Mouse (Mus musculus) hindbrain, embryonic 16.5 days (tissue): ENCODE measurements at regions not wholly inside any gene's neighbourhood (a gene's known extent, or its start where the extent isn't known, plus 50 kb on each side); places are given as distances from the start of the nearest gene placed in this dataset.

Experiments used
- ATAC-seq: fragments of 200-750 bp; cut with Nextera tagmentation; 2 replicates; pipeline ENCODE4 v1.8.0; 2017; ENCODE audit warnings: moderate TSS enrichment, moderate library complexity
- H3K27ac ChIP-seq: fragments of 300-500 bp; sonication (generic); 2 replicates; pipeline ENCODE4 v1.5.1; 2014; ENCODE audit warnings: low read depth, mild to moderate bottlenecking, control low read depth, low read length, moderate library complexity
- H3K27me3 ChIP-seq: fragments of 300-500 bp; sonication (generic); replicated peaks from 2 replicates; pipeline ENCODE4 v1.6.1; 2014; ENCODE audit warnings: low read length; ENCODE audit not compliant: control insufficient read depth, insufficient read depth
- H3K36me3 ChIP-seq: fragments of 300-500 bp; sonication (generic); 2 replicates; pipeline ENCODE4 v1.6.1; 2014; ENCODE audit warnings: mild to moderate bottlenecking, low read length, moderate library complexity, mixed read lengths; ENCODE audit not compliant: control insufficient read depth, insufficient read depth
- H3K4me1 ChIP-seq: fragments of 300-500 bp; sonication (generic); 2 replicates; pipeline ENCODE4 v1.6.1; 2014; ENCODE audit warnings: low read depth, low read length; ENCODE audit not compliant: control insufficient read depth, insufficient read depth
- H3K4me2 ChIP-seq: fragments of 300-500 bp; sonication (generic); 2 replicates; pipeline ENCODE4 v1.6.1; 2014; ENCODE audit warnings: mild to moderate bottlenecking, low read length, control low read depth, moderate library complexity
- H3K4me3 ChIP-seq: fragments of 300-500 bp; sonication (generic); 2 replicates; pipeline ENCODE4 v1.5.1; 2014; ENCODE audit warnings: mild to moderate bottlenecking, low read length, control low read depth, moderate library complexity
- H3K9ac ChIP-seq: fragments of 300-500 bp; sonication (generic); 2 replicates; pipeline ENCODE4 v1.6.1; 2014; ENCODE audit warnings: low read depth, mild to moderate bottlenecking, control low read depth, low read length, moderate library complexity
- H3K9me3 ChIP-seq: fragments of 300-500 bp; sonication (generic); 2 replicates; pipeline ENCODE4 v1.6.1; 2014; ENCODE audit warnings: mild to moderate bottlenecking, low read length, moderate library complexity; ENCODE audit not compliant: control insufficient read depth
- WGBS: fragments of 180-500 bp; shearing (Covaris S2); extraction: QIAGEN DNeasy Blood & Tissue Kit; methylation state at CpG from one replicate; pipeline ENCODE4 v1.1.7; 2014; 5-methylcytosine and 5-hydroxymethylcytosine counted together

- H3K4me3 ChIP-seq, result no peak overlapping the region
- 56% methylated on average over 4 of the region's 4 CpGs for WGBS
- no peak for ATAC-seq
Observed at GRCm38 (mm10) chr16:77992986-77993385, 308.3 kb upstream of the Cxadr start.

GRCm38 (mm10) chr16:77989791-77990325, 311.4 kb upstream of the Cxadr start:
- no peak overlapping the region for H3K9ac ChIP-seq
- no peaks in the 10 kb centered on the region for H3K36me3 ChIP-seq
- 90% methylated on average over 4 of the region's 4 CpGs for WGBS
- no peak overlapping the region for H3K27ac ChIP-seq
- ATAC-seq, result no peak
- no peaks in the 10 kb centered on the region for H3K27me3 ChIP-seq
- no peak overlapping the region for H3K4me3 ChIP-seq
- H3K9me3 ChIP-seq, result 0 out of 2 replicates have a peak, but pooled peaks cover 3% of the 10 kb centered on the region
- no peak overlapping the region for H3K4me2 ChIP-seq
- no peaks in the 10 kb centered on the region for H3K4me1 ChIP-seq

More at GRCm38 (mm10) chr16:77992986-77993385, 308.3 kb upstream of the Cxadr start:
- no peaks in the 10 kb centered on the region for H3K36me3 ChIP-seq
- no peaks in the 10 kb centered on the region for H3K4me1 ChIP-seq
- H3K27me3 ChIP-seq, result no peaks in the 10 kb centered on the region
- no peak overlapping the region for H3K9ac ChIP-seq
- 0 out of 2 replicates have a peak, but pooled peaks cover 3% of the 10 kb centered on the region for H3K9me3 ChIP-seq
- H3K27ac ChIP-seq, result no peak overlapping the region
- no peak overlapping the region for H3K4me2 ChIP-seq

- no peak for ATAC-seq
- 98% methylated on average over 5 of the region's 5 CpGs for WGBS
- Histone ChIP-seq H3K27me3 (no peaks in the 10 kb centered on the region), H3K36me3 (no peaks in the 10 kb centered on the region), H3K4me1 (no peaks in the 10 kb centered on the region), H3K4me3 (no peak overlapping the region), H3K4me2 (no peak overlapping the region), H3K27ac (no peak overlapping the region), H3K9me3 (0 out of 2 replicates have a peak, but pooled peaks cover 3% of the 10 kb centered on the region), H3K9ac (no peak overlapping the region)
Observed at GRCm38 (mm10) chr16:77989139-77989538, 312.1 kb upstream of the Cxadr start.

- Histone ChIP-seq H3K36me3 (no peaks in the 10 kb centered on the region), H3K27ac (peak overlapping the region; percentile 34; the same call in 1 of the 2 replicates), H3K4me3 (no peak overlapping the region), H3K27me3 (no peaks in the 10 kb centered on the region), H3K9me3 (0 out of 2 replicates have a peak, but pooled peaks cover 3% of the 10 kb centered on the region), H3K4me1 (no peaks in the 10 kb centered on the region), H3K9ac (no peak overlapping the region), H3K4me2 (peak overlapping the region; percentile 37)
- peak; percentile 64; the same call in 1 of the 2 replicates for ATAC-seq
- WGBS, result 35% methylated on average over 10 of the region's 10 CpGs
Observed at GRCm38 (mm10) chr16:77986884-77987529, 314.3 kb upstream of the Cxadr start.

GRCm38 (mm10) chr16:77948785-77949184, 346.9 kb upstream of the Gm11146 start:
- Histone ChIP-seq H3K9me3 (no peaks in the 10 kb centered on the region), H3K27ac (no peak overlapping the region), H3K4me3 (no peak overlapping the region), H3K9ac (no peak overlapping the region), H3K4me1 (no peaks in the 10 kb centered on the region), H3K4me2 (no peak overlapping the region), H3K36me3 (no peaks in the 10 kb centered on the region), H3K27me3 (no peaks in the 10 kb centered on the region)
- WGBS, result 100% methylated on average over 1 of the region's 1 CpGs
- ATAC-seq, result no peak

GRCm38 (mm10) chr16:77945442-77945841, 343.5 kb upstream of the Gm11146 start:
- no peak overlapping the region for H3K9ac ChIP-seq
- H3K9me3 ChIP-seq, result no peaks in the 10 kb centered on the region
- no peaks in the 10 kb centered on the region for H3K36me3 ChIP-seq
- no peaks in the 10 kb centered on the region for H3K27me3 ChIP-seq
- WGBS, result 67% methylated on average over 2 of the region's 2 CpGs
- no peak overlapping the region for H3K27ac ChIP-seq
- H3K4me3 ChIP-seq, result no peak overlapping the region
- no peak overlapping the region for H3K4me2 ChIP-seq
- H3K4me1 ChIP-seq, result no peaks in the 10 kb centered on the region
- ATAC-seq, result no peak

- no peaks in the 10 kb centered on the region for H3K4me1 ChIP-seq
- H3K36me3 ChIP-seq, result no peaks in the 10 kb centered on the region
- H3K4me2 ChIP-seq, result no peak overlapping the region
- no peaks in the 10 kb centered on the region for H3K27me3 ChIP-seq
- H3K27ac ChIP-seq, result no peak overlapping the region
- 82% methylated on average over 9 of the region's 9 CpGs for WGBS
- ATAC-seq, result no peak
- no peaks in the 10 kb centered on the region for H3K9me3 ChIP-seq
- no peak overlapping the region for H3K9ac ChIP-seq
- no peak overlapping the region for H3K4me3 ChIP-seq
Observed at GRCm38 (mm10) chr16:77931025-77931723, 329.3 kb upstream of the Gm11146 start.

DNA sequence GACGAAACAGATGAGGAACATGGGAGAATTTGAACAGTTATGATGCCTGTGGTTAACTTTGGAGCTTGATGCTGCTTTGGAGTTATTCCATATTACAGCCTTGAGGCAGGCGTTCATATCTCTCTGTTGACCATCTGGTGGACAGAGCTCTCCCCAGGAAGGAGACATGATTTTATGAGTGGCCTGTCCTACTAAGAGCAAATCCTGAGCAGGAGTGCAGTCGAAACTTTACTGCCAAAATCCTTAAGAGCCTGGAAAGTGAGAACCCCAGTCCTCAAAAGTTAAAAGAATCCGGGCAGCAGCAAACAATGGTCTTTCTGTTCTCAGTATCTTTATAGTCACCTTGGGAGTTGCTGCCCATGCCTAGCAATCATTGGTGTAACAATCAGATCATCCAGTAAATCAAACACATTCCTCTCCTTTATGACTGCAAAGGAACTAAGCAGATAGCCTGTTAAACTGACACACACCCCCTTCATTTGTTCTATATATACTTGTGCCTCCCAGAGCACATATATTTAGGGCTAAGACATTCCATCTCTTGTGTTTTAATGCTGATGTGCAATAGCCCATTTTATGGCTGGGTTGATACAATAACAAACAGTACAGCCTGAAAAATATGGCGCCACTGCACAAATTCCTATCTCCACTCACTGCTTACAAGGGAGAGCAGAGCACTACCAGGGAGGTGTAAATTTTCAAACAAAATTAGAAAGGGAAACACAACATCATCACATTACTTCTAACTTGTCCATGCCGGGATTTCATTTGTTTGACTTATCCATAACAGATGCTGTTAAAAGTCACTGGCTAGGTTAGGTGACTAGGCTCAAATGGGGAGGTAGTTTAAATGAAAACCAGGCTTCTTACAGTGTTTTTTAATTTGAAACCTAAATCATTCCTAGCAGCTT, 312.5 kb upstream of the Gm11146 start:
- H3K27me3 ChIP-seq, result no peaks in the 10 kb centered on the region
- H3K4me1 ChIP-seq, result no peaks in the 10 kb centered on the region
- WGBS, result 79% methylated on average over 6 of the region's 6 CpGs
- ATAC-seq, result no peak
- H3K9ac ChIP-seq, result no peak overlapping the region
- no peak overlapping the region for H3K4me2 ChIP-seq
- H3K27ac ChIP-seq, result no peak overlapping the region
- no peaks in the 10 kb centered on the region for H3K36me3 ChIP-seq
- H3K4me3 ChIP-seq, result no peak overlapping the region
- no peaks in the 10 kb centered on the region for H3K9me3 ChIP-seq
